Mouse (Mus musculus) stomach, embryonic 15.5 days (tissue): Measurements from ENCODE around the gene En1. TPM values are rescaled to one million over a fixed set of nuclear protein-coding genes. Genes with fewer than 3 reads are reported as not detected.

ENCODE experiments used
- ATAC-seq: fragments of 200-750 bp; cut with Nextera tagmentation; 2 replicates; pipeline ENCODE4 v1.8.0; 2017; ENCODE audit warnings: low read depth, moderate number of reproducible peaks, moderate TSS enrichment; ENCODE audit not compliant: insufficient read depth, low FRiP score
- H3K27ac ChIP-seq: fragments of 300-500 bp; sonication (generic); 2 replicates; pipeline ENCODE4 v1.5.1; 2015; ENCODE audit warnings: mild to moderate bottlenecking, inconsistent platforms
- H3K27me3 ChIP-seq: fragments of 300-500 bp; sonication (generic); replicated peaks from 2 replicates; pipeline ENCODE4 v1.6.1; 2015; ENCODE audit warnings: inconsistent platforms
- H3K36me3 ChIP-seq: fragments of 300-500 bp; sonication (generic); 2 replicates; pipeline ENCODE4 v1.6.1; 2015; ENCODE audit warnings: inconsistent platforms
- H3K4me1 ChIP-seq: fragments of 300-500 bp; sonication (generic); 2 replicates; pipeline ENCODE4 v1.6.1; 2015; ENCODE audit warnings: inconsistent platforms
- H3K4me2 ChIP-seq: fragments of 300-500 bp; sonication (generic); 2 replicates; pipeline ENCODE4 v1.6.1; 2015; ENCODE audit warnings: mild to moderate bottlenecking, inconsistent platforms
- H3K4me3 ChIP-seq: fragments of 300-500 bp; sonication (generic); replicated peaks from 2 replicates; pipeline ENCODE4 v1.5.1; 2015; ENCODE audit warnings: inconsistent platforms
- H3K9ac ChIP-seq: fragments of 300-500 bp; sonication (generic); 2 replicates; pipeline ENCODE4 v1.6.1; 2015; ENCODE audit warnings: inconsistent platforms
- H3K9me3 ChIP-seq: fragments of 300-500 bp; sonication (generic); 2 replicates; pipeline ENCODE4 v1.6.1; 2016; ENCODE audit warnings: inconsistent platforms
- WGBS: fragments of 180-500 bp; shearing (Covaris S2); methylation state at CpG from one replicate; pipeline ENCODE4 v1.1.7; 2015; 5-methylcytosine and 5-hydroxymethylcytosine counted together
- polyA plus RNA-seq: library from polyadenylated mRNA; unstranded; fragments of >200 nt; fragmentation: Nextera tagmentation; extraction: Ambion mirVana; gene quantifications from 2 replicates; pipeline ENCODE4 v1.2.1, GENCODE M21; 2015

En1 gene
- polyA plus RNA-seq, 1 experiment from 2014 or later, result 0.05 TPM

GRCm38 (mm10) chr1:120614307-120615100 lies 12.3 kb downstream of the En1 start:
- no peak overlapping the region for H3K9ac ChIP-seq
- H3K27me3 ChIP-seq, result peaks cover 92% of the 10 kb centered on the region
- 1% methylated on average over 30 of the region's 30 CpGs for WGBS
- no peak for ATAC-seq
- no peak overlapping the region for H3K27ac ChIP-seq
- no peak overlapping the region for H3K4me3 ChIP-seq
- H3K36me3 ChIP-seq, result no peaks in the 10 kb centered on the region
- H3K9me3 ChIP-seq, result no peaks in the 10 kb centered on the region
- H3K4me1 ChIP-seq, result no peaks in the 10 kb centered on the region
- no peak overlapping the region for H3K4me2 ChIP-seq

DNA sequence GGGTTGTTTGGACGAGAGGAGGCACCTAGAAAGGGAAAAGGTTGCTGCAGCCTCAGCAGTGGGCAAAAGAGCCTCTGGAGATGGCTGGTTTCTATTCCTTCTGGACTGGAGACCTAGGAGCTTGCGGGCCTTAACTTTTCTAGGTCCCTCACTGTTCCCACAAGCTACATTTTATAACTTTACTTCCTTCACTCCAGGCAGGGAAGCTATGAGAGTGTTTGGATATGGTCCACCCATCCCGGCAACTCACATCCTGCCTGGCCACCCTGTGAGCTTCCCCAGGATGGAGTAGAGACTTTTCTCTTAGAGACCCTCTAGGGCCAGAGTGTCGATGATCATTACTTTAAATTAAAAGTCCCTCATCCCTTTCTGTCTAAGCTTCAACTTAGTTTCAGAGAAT lies 13.3 kb downstream of the En1 start:
- Histone ChIP-seq H3K27ac (no peak overlapping the region), H3K9ac (no peak overlapping the region), H3K4me3 (no peak overlapping the region), H3K4me1 (no peaks in the 10 kb centered on the region), H3K27me3 (peaks cover 92% of the 10 kb centered on the region), H3K36me3 (no peaks in the 10 kb centered on the region), H3K4me2 (no peak overlapping the region), H3K9me3 (no peaks in the 10 kb centered on the region)
- WGBS, result 2% methylated on average over 4 of the region's 4 CpGs
- ATAC-seq, result no peak

DNA sequence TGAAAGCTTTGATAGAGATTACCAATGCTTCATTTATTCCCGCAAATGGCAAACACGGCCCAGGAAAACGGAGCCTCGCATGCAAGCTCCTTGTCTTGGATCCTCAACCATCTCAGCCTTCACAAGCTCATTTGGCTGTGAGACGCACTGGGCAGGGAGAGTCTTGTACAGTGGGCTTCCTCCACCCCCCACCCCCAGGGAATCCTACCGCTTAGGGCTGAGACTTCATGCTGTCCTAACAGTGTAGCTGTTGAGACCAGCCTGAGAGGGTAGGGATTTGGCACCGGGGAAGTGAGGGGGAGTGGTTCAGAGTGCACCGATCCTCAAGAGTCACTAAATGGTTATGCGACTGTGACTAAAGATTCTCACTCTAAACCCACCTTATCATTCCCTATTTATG lies 13.7 kb downstream of the En1 start:
- H3K4me2 ChIP-seq, result no peak overlapping the region
- WGBS, result 4% methylated on average over 9 of the region's 9 CpGs
- no peaks in the 10 kb centered on the region for H3K36me3 ChIP-seq
- H3K9ac ChIP-seq, result no peak overlapping the region
- H3K27ac ChIP-seq, result no peak overlapping the region
- peaks cover 88% of the 10 kb centered on the region for H3K27me3 ChIP-seq
- no peak overlapping the region for H3K4me3 ChIP-seq
- no peaks in the 10 kb centered on the region for H3K9me3 ChIP-seq
- ATAC-seq, result no peak
- no peaks in the 10 kb centered on the region for H3K4me1 ChIP-seq

DNA sequence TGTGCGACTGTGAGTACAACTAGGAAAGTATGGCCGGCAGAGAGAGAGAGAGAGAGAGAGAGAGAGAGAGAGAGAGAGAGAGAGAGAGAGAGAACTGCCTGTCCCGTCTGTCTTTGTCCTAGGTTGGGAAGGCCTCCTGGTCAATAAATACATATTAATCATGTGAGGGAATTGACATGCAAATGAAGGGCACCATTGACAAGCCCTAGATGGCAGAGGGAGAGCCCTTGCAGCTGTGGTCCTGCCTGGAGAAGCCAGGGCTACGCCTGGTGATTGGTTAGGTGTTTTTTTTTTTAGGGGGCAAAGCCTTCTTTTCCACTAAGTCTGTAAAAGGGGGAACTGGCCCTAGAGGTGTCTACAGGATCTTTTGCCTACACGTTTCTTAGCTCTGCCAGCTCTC lies 19.2 kb downstream of the En1 start:
- no peak overlapping the region for H3K4me3 ChIP-seq
- H3K9me3 ChIP-seq, result no peaks in the 10 kb centered on the region
- no peaks in the 10 kb centered on the region for H3K4me1 ChIP-seq
- no peak for ATAC-seq
- no peak overlapping the region for H3K27ac ChIP-seq
- H3K27me3 ChIP-seq, result peaks cover 44% of the 10 kb centered on the region
- WGBS, result 28% methylated on average over 5 of the region's 5 CpGs
- no peaks in the 10 kb centered on the region for H3K36me3 ChIP-seq
- no peak overlapping the region for H3K9ac ChIP-seq
- H3K4me2 ChIP-seq, result no peak overlapping the region

GRCm38 (mm10) chr1:120626930-120627621 lies 24.9 kb downstream of the En1 start:
- Histone ChIP-seq H3K9me3 (no peaks in the 10 kb centered on the region), H3K36me3 (no peaks in the 10 kb centered on the region), H3K4me1 (no peaks in the 10 kb centered on the region), H3K27ac (no peak overlapping the region), H3K4me2 (no peak overlapping the region), H3K4me3 (no peak overlapping the region), H3K9ac (no peak overlapping the region), H3K27me3 (0 out of 2 replicates have a peak, but pooled peaks cover 8% of the 10 kb centered on the region)
- no peak for ATAC-seq
- 52% methylated on average over 11 of the region's 11 CpGs for WGBS

- WGBS, result 71% methylated on average over 4 of the region's 4 CpGs
- no peak for ATAC-seq
- no peaks in the 10 kb centered on the region for H3K4me1 ChIP-seq
- H3K9ac ChIP-seq, result no peak overlapping the region
- no peaks in the 10 kb centered on the region for H3K36me3 ChIP-seq
- H3K27me3 ChIP-seq, result 0 out of 2 replicates have a peak, but pooled peaks cover 8% of the 10 kb centered on the region
- H3K4me2 ChIP-seq, result no peak overlapping the region
- no peak overlapping the region for H3K4me3 ChIP-seq
- no peak overlapping the region for H3K27ac ChIP-seq
- no peaks in the 10 kb centered on the region for H3K9me3 ChIP-seq
Observed at GRCm38 (mm10) chr1:120627622-120628001, 25.4 kb downstream of the En1 start.

DNA sequence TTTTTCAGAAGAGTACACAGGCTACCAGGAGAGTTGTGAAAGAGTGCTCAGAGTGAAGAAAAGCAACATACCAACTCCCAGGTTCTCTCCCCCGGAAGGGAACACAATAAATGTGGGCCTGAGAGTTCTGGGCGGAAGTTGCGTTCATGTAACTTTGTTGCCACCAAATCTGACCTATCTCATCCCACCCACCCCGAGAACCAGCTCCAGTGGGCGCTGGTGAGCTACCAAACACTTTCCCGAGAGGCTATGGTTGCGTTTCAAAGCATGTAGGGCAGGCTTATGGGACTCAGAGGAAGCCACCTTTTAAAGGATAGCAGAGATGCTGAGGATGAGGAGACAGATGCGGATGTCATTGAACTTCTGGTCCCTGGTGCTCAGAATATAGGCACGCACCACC lies 26.6 kb downstream of the En1 start:
- H3K9ac ChIP-seq, result no peak overlapping the region
- no peak overlapping the region for H3K4me3 ChIP-seq
- no peaks in the 10 kb centered on the region for H3K4me1 ChIP-seq
- no peak for ATAC-seq
- H3K9me3 ChIP-seq, result no peaks in the 10 kb centered on the region
- H3K27me3 ChIP-seq, result 0 out of 2 replicates have a peak, but pooled peaks cover 8% of the 10 kb centered on the region
- WGBS, result 49% methylated on average over 9 of the region's 9 CpGs
- no peaks in the 10 kb centered on the region for H3K36me3 ChIP-seq
- H3K27ac ChIP-seq, result no peak overlapping the region
- no peak overlapping the region for H3K4me2 ChIP-seq

- WGBS, result 27% methylated on average over 10 of the region's 10 CpGs
- no peak overlapping the region for H3K27ac ChIP-seq
- no peak overlapping the region for H3K9ac ChIP-seq
- no peaks in the 10 kb centered on the region for H3K9me3 ChIP-seq
- H3K36me3 ChIP-seq, result no peaks in the 10 kb centered on the region
- ATAC-seq, result no peak
- H3K4me3 ChIP-seq, result no peak overlapping the region
- H3K27me3 ChIP-seq, result no peaks in the 10 kb centered on the region
- H3K4me2 ChIP-seq, result no peak overlapping the region
- 0 out of 2 replicates have a peak, but pooled peaks cover 4% of the 10 kb centered on the region for H3K4me1 ChIP-seq
Observed at GRCm38 (mm10) chr1:120643380-120643779, 41.2 kb downstream of the En1 start.

DNA sequence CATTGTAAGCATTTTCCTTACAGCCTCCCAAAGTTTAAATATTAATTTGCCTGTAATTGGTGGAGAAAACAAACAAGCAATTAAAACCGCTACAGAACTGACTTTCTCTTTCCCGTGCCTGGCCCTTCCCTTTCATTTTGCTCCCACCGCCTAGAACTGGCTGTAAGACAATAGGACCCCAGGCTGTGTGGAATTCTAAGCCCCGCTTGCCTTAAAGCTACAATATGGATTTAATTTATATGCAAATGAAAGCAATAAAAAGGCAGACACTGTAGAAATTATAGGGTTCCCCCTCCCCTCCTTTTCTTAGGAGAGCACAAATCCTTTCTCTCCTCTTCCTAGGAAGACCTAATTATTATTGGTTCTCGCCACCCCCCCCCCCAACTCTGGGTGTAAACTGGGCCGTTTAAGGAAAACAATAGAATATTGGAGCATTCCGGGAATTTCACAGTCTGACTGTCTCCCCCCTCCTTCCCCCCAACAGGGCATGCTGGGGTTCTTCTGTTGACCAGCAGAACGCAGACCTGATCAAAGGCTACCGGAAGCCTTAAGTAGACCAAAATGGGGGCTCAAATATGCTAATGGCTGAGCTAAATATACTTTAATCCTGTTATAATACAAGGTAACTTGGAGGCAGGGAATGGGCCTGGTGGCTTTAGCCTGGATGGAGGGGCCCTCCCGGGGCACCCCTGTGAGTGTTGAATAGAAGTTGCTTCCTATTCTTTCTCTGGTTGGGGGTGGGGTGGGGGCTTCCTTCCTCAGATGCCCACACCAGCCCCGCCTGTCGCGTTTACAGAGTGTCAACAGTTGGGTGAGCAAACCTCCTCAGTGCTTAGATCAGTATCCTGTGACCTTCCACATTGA lies 41.9 kb downstream of the En1 start:
- no peak for ATAC-seq
- Histone ChIP-seq H3K9ac (no peak overlapping the region), H3K27ac (no peak overlapping the region), H3K36me3 (no peaks in the 10 kb centered on the region), H3K4me1 (0 out of 2 replicates have a peak, but pooled peaks cover 4% of the 10 kb centered on the region), H3K4me3 (no peak overlapping the region), H3K4me2 (no peak overlapping the region), H3K27me3 (no peaks in the 10 kb centered on the region), H3K9me3 (no peaks in the 10 kb centered on the region)
- 24% methylated on average over 13 of the region's 13 CpGs for WGBS

DNA sequence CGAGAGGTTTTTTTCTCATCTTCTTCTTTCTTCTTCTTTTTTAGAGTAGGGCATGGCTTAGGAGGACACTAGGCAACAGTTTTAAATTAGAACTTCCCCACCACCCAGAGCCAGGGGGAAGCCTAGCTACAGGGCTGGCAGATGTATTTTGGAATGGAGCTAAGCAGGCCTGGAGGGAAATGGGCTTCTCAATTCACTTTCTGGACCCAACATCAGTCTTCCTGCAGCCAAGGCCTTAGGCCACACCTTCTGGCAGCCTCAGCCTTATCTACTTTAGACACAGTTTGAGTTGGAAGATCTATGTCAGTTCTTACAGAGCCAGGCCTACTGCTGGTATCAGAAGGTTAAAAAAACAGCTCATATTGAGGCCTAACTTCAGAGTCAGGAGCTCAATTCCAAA lies 42.5 kb downstream of the En1 start:
- Histone ChIP-seq H3K4me1 (0 out of 2 replicates have a peak, but pooled peaks cover 4% of the 10 kb centered on the region), H3K9ac (no peak overlapping the region), H3K27ac (no peak overlapping the region), H3K9me3 (no peaks in the 10 kb centered on the region), H3K4me3 (no peak overlapping the region), H3K36me3 (no peaks in the 10 kb centered on the region), H3K4me2 (no peak overlapping the region), H3K27me3 (no peaks in the 10 kb centered on the region)
- no peak for ATAC-seq
- 67% methylated on average over 1 of the region's 1 CpGs for WGBS

DNA sequence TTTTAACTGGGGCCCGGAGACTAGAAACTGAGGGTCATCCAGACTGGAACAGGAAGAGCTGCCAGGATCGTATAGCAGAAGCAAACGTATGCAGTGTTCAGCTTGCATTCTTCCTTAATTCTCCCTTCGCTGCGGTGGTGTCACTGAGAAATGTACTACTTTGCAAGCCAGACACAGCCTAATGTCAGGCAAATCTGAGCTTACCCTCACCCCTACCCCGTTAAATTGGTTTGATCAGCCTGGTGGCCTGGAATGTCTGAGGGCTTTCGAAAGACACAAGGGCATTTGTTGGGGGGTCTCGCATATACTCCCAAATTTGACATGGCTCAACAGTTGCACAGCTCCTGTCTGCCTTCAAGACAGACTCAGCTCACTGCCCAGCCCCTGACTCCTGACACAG lies 47.9 kb downstream of the En1 start:
- H3K36me3 ChIP-seq, result no peaks in the 10 kb centered on the region
- no peak overlapping the region for H3K27ac ChIP-seq
- no peak overlapping the region for H3K9ac ChIP-seq
- 62% methylated on average over 8 of the region's 8 CpGs for WGBS
- H3K4me1 ChIP-seq, result no peaks in the 10 kb centered on the region
- H3K4me2 ChIP-seq, result no peak overlapping the region
- H3K27me3 ChIP-seq, result no peaks in the 10 kb centered on the region
- no peaks in the 10 kb centered on the region for H3K9me3 ChIP-seq
- no peak overlapping the region for H3K4me3 ChIP-seq
- ATAC-seq, result no peak

GRCm38 (mm10) chr1:120651997-120652396 lies 49.8 kb downstream of the En1 start:
- Histone ChIP-seq H3K4me2 (no peak overlapping the region), H3K4me3 (no peak overlapping the region), H3K27me3 (no peaks in the 10 kb centered on the region), H3K36me3 (no peaks in the 10 kb centered on the region), H3K9me3 (no peaks in the 10 kb centered on the region), H3K9ac (no peak overlapping the region), H3K27ac (no peak overlapping the region), H3K4me1 (no peaks in the 10 kb centered on the region)
- ATAC-seq, result no peak
- 74% methylated on average over 5 of the region's 5 CpGs for WGBS
